Mouse (Mus musculus): ENCODE results near the gene Tlx1.

DNA sequence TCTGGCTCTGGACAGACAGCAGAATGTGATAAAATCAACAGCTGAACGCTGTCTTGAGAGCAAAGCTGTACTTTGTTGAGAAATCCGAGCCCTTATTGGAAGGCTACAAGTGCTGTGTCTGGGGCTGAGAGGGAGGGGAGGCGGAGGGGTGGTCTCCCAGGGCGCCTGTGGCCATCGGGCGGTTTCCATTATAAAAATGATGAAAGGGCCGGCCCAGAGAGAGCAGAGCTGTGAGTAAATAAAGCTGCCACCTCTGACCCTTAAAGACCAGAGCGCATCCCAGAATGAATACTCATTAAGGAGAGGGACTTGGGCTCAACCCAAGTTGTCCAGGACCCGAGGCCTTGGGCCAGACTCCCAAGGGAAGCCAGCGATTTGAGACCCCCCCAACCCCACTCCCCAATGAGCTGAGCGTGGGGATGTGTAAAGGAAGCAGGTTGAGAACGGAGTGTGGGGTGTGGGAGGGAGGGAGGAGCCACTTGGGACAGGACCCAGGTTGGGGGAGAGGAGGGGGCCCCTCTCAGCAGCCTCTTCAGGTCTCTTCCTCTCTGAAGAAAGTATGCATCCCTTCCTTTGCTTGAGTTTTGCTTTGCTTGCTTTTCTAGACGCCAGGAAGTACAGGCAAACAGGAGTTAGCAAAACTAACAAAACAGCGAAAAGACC, 18.4 kb upstream of the Tlx1 start:
- TF ChIP-seq POLR2A (IDR thresholded peaks at IDR 0.05; ENCODE audit: borderline replicate concordance, low read depth, low read length), result no peak
- no peak for TF ChIP-seq CTCF (IDR thresholded peaks at IDR 0.05; ENCODE audit: low read depth, low read length)
